Mouse (Mus musculus) v-Abl transformed pro-B cells (cell line): ENCODE results near the gene Irf4.

Source experiments
- in situ Hi-C, 2 experiments: fragments of 400-800 bp; cut with MboI; formaldehyde crosslinking; loops; one replicate each; pipeline ENCODE4 v1.15.1; 2025; ENCODE audit not compliant: unreplicated experiment in 2 of 2

Gene Irf4

DNA sequence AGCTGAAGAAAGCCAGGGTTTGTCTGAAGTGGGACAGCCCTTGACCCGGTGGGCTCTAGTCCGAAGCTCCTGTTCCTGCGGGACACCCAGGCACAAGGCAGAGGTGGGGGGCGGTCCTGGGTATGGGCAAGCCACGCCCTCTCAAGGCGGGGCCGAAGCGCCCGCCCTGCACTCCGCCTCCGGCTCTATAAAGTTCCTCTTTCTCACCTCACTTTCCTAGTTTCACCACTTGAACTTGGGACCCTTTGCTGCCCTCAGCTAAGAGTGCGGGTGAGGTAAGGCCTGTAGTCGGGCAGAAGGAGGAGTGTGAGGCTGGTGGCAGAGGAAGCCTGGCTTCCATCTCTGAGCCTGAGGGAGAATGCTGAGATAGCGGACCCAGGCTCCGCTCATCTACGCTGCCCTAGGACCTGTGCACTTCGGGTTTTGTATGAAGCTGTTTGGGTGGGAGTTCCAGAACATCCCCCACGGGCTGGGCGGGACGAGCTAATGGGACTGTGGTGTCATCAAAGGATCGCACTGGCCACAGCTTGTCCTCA lies at the start of gene Irf4:
TSS of gene Irf4 (plus strand) at position 206 of the 536 bp plus-strand sequence.
- in situ Hi-C loops = no loop called here

DNA sequence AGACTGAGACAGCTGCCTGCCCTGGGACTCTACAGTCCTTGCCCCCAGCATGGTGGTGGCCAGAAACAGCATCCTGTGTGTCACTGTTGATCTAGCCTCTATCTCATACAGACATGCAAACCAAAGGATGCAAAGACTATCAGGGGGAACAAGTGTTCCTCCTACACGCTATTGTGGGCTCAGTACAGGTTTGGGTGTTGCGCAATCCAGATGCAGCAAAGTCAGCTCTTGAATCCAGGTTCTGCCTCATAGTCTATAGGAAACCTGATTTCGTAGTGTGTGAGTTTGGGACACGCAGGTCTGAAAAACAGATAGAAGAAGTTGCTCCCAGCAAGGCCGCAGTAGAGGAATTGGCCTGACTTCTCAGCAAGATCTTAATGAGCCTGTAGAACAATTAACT lies 46.3 kb upstream of the Irf4 start:
- in situ Hi-C loops = no loop called here

DNA sequence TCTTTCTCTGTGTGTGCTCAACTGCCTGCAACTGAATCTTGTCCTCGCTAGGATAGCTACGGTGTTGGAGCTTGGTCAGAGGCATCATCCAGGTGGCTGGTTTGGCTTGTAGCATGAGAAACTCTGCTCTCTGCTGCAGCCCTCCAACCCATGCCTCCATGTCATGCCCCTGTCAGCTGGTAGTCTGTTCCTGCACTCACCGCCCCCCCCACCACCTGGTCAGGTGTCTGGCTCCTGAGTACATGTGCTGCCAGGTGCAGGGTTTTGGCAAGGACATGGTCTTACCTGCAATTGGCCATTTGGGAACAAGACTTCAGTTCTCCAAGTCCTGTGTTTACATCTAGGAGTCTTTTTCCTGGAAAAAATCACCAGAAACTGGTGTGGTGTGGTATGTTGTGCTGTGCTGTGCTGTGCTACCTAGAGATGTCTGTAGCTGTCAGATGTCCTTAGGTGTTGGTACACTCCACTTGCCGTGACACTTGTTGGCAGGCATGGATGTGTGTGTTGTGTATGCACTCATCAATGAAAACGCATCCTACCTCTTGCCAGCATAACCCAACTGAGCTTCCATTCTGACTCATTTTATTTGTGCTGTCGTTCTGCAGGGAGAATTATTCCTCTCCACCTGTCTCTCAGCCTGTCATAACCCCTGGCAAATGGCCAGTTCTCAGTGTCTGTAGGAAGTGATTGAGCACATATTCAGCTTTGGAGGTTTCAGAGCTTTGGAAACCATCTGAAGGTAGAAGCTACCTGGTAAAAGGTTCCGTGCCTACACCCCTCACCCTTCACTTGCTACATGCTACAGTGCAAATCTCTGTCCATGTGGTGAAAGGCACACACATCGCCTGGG lies 44.6 kb upstream of the Irf4 start:
- in situ Hi-C loops = no loop called here

DNA sequence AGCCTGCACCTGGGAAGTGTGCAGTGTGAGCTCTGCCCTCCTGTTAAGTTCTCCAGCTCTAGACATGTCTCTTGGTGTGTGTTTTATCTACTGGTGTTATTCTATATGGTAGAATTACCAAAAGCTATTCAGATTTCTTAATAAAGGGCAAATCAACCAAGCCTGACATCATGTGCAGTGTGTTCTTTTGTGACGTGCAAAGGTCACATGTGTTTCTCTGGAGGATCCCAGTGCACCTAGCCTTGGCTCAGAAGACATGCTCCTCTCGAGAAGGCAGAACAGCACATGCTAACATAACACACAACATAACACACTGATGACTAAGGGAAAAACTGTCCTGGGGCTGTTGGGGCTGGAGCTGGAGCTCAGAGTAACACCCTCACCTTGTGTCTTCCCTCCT lies 38.0 kb upstream of the Irf4 start:
- in situ Hi-C loops = no loop called here

DNA sequence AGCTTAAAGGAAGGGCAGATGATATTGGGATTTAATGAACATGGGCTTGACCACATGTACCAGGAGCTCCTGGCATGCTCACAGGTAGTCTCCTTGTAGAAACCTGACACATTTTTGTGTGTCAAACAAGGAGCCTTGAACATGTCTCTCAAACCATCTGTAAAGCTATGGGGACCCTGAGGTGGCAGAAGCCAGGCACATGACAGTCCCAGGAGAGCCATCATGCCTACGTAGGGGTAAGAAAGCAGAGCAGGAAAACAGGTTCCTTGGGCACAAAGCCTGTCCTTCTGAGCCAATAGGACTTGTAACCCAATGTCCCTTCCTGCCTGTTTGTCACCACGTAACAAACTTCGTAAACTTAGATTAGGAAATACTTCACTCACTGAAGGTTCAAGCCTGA lies 37.3 kb upstream of the Irf4 start:
- in situ Hi-C loops = no loop called here

DNA sequence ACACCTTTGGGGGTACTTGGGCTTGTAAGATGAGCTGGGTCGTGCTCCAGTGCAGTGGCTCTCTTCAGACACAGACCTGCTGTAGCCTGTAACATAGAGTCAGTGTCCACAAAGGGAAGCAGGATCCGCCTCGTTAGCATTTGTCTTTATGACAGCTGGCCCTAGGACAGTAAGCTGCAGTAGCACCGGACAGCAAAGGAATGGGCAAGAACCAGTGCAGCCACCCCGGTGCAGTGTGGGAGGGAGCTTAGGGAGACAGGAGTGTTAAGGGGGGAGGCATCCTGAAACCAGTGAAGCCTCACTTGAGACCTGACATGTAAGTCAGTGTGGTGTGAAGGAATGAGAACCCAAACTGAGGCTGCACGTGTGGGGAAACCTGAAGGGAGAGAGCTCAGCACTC lies 36.7 kb upstream of the Irf4 start:
- in situ Hi-C loops = no loop called here

DNA sequence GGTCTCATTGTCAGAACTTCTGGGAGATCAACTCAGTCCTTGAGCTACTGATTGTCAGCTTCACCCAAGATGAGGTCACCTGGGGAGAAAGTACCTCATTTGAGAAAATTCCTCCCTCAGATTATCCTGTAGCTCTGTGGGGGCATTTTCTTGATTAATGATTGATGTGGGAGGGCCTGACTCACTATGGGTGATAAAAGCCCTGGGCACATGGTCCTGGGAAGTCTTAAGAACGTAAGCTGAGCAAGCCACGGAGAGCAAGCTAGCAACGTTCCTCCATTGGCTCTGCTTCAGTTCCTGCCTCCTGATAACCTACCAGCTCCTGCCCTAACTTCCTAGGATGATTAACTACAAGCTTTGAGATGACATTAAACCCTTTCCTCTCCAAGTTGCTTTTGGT lies 35.4 kb upstream of the Irf4 start:
- in situ Hi-C loops = no loop called here

DNA sequence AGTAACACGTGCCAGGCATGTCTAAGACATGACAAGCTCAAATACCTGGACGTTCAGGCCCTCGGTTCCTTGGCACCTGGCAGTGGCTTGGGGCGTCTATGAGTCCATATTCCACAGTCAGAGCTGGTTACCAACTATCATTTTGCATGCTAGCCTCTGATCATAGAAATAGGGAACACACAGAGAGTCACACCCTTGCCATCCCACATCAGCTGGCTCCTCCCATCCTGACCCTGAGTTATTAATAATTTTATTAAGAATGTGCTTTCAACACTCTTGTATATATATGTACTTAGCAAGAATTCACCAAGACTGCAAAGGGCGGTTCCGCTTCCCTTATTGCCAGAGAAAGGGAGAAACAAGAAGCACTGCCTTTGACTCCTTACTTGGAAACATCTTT lies 34.5 kb upstream of the Irf4 start:
- in situ Hi-C loops = no loop called here

DNA sequence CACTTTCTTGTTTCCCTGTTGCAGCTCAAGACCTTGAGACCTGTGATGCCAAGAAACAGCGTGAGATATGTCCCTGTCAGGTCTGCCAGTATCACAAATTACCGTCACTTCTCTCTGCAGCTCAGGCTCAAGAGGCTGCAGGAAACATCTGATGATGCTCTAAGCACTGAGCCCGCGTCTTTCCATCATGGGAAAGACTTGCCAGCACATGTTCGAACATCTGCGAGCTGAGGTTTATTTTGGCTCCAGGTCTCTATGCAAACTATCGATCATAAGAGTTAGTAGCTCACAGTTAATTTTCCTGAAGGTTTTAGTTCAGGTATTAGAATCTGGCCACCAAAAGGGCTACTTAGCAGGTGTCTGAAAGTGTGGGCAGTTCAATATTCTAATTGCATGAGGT lies 34.0 kb upstream of the Irf4 start:
- in situ Hi-C loops = no loop called here

DNA sequence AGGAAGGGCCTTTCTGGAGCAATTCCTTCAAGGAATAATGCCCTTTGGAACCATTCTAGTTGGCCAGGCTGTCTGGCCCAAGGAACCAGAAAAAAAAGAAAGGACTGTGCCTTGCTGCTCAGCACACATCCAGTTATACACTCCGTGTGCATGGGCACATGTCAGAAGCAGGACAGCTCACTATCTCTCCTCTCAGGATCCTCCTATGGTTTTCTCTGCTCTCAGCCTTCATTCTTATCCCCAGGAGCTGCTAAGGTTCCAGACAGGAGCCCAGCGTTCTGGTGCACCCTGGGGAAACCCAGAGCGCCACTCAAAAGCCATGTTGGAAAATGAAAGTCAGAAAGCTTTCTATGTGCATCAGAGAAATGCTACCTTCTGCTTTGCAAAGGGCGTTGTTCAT lies 33.5 kb upstream of the Irf4 start:
- in situ Hi-C loops = no loop called here

DNA sequence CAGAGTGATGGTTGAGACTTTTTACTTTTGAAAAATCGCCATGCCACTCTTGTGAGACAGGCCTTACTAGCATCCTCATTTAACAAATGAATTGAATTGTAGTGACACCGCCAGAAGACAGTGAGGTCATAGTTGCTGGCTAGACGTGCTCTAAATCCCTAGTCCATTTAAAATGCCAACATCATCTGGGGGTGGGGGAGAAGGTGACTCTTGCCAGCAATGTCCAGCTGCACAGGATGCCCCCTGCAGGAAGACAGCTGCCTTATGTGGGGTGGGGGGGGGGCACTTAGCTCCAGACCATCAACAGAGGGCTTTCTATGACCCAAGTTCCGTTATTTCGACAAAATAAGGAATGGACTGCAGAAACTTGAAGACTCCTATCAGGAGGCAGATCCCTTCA lies 32.4 kb upstream of the Irf4 start:
- in situ Hi-C loops = no loop called here

DNA sequence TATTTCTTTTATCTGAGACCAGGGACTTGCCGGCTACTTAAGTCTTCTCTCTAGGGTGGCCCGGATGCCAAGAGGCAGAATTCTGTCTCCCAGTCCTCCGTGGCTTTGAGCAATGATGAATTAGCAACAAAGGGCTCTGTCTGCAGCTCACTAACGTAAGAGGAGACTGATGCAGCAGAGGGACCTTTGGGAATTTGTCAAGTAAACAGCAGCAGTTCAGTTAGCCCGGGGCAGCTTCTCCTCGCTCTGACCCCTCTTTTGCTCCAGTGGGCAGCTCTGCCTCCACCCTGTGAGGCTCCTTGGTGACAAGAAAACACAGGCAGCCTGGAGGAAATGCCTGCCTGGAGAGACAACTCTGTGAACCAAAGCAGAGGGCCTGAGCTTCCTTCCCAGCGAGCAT lies 26.4 kb upstream of the Irf4 start:
- in situ Hi-C loops = no loop called here

DNA sequence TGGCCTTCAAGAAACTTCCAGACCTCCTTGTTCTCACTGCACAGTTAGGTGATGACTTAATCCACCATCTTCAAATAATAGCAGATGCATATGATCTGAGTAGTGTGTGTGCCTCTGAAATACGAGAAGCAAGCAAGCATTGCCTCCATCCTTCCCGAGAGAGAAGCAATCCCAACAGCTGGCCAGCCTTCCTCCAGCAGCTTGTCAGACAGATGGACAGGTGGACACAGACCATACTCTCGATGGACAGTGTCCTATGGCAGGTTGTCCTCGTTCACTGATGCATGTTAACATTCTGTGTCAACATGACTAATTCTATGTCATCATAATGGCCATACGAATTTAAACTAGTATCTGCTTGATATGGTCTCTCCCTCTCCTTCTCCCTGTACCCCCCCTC lies 25.8 kb upstream of the Irf4 start:
- in situ Hi-C loops = no loop called here

DNA sequence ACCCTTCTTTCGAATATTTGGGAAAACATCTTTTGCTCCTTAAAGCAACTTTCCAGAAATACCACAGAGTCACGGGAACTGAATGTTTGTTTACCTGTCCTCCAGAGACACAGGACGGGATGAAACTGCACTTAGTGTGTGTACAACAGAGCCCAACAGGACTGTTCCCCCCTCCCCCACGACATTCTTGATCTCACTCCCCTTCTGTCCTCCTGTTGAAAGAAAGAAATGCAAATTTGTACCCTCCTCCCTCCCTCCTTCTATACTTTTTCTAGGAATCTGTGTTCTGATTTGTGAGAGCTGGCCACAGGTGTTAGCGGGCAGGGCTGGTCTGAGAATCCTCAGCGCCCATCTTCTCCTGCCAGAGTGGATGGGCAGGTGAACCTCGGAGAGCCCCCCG lies 25.2 kb upstream of the Irf4 start:
- in situ Hi-C loops = no loop called here

DNA sequence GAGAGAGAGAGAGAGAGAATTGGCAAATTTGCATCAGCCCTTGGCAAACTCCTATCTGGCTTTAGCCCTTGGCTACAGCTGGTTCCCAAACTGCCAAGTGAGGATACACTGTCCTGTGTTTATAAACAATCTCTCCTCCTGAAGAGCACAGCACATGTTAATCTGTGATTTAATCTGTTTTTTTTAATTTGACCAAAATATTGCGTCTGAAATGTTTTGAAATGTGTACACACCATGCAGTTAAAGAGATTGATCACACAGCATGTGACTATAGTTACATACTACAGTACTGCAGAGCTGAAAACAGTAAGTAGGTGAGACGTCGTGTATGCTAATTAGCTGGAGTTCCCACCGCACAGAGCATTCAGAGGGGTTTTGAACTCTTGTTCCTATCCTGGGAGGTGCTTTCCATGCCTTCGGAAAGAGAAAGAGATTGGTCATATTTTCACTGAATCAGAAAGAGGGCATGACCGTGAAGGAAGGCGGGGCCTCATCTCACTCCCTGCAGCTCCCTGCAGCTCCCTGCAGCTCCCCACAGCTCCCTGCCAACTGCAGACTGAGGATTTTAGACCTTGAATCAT lies 24.2 kb upstream of the Irf4 start:
- in situ Hi-C loops = no loop called here

DNA sequence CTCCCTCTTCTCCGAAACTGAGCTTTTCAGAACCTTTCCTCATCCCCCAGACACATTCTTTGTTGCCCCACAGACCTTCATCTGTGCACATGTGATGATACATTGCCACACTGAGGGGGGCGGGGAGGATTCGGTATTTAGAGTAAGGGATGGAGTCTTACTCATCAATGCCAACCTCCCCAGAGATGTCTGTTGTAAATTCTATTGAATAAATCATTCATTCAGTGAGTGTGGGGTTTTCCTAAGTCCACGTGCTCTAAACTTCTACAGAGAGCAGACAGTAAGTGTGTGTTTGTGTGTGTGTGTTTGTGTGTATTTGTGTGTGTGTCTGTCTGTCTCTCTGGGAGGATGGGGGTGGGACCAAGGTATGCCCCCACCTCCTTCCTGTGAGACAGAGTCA lies 22.1 kb upstream of the Irf4 start:
- in situ Hi-C loops = no loop called here

DNA sequence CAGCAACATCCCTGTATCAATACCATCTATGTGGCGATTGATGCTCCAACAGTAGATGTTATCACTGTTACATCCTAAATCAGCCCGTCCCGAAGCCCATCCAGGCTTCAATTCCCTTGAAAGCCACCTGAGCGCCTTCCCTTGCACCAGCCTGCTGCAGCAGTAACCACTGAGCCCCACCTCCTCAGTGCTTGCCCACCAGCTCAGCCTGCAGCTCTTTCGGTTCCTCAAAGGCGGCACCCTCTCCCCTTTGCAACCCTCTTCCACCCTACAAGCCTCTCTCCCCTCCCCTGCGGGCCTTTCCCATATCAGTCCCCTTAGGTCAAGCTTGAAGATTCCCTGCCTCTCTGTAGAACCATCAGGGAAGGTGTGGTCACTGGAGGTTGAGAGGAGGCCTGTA lies 20.9 kb upstream of the Irf4 start:
- in situ Hi-C loops = no loop called here

DNA sequence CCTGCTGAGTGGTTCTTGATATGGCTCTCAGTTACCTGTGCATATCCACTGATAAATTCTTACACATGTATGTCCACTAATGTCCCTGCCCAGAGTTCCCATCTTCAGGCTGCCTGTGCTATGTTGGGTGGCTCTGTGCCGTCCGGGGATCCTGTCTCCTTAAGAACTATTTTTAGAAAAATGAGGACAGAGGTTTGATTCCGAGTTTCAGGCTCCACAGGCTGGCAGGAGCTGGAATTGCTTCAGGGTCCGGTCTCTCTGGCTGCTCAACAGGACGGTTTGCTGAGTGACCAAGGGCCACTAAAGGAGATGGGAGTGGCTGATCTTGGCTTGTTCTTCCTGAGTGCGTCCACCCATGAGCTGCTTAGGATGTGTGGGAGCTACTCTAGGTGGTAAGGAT lies 19.8 kb upstream of the Irf4 start:
- in situ Hi-C loops = no loop called here

DNA sequence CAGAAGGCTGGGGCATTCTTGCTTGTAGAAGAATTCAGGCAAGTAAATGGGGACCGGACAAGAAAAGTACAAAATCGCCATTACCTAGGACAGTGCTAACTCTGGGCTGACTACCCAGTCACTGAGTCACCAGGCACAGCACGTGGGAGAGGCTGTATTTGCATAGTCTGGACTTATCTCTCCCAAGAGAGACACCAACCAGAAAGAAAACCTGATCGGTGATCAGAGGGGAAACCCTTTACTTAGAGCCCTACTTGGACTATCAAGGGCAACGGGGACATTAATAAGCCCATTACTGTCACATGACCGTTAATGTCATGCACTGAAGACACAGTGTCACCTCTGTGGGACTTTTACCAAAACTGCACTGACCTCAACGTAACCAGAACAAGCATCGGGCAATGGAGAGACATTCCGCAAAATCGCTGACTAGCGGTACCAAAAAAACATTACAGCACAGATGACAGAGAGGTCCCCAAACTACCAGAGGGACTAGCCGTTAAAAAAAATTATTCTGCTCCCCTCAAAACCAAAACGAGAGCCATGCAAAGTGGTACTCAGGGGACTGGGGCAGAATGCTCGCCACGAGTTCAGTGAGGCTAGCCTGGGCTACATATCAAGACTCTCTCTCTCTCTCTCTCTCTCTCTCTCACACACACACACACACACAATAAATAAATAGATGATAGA lies 18.8 kb upstream of the Irf4 start:
- in situ Hi-C loops = no loop called here

DNA sequence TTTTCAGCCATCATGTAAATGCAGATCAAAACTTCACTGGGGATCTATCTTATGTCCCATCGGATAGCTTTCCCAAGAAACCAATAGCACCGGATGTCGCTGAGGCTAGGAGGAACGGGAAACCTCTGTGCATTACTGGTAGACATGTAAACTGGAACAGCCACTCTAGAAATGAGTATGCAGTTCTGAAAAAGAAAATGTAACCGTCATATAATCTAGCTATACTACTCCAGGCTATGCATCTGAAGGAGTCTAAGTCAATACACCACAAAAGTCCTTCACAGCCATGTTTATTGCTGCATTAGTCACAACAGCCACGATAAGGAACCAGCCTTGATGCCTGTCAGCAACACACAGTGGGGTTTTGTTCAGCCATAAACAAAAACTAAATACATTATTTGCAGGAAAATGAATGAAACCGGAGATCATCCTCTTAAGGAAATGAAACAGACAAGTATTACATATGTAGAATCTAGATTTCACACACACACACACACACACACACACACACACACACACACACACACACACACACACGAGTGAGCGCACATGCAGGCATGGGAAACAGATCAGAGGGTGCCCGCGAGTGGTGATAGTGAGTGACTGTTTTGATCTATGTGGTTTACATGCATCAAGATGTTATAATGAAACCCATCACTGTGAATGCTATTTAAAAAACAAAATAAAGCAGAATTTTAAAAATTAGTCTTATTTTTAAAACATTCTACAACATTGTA lies 16.1 kb upstream of the Irf4 start:
- in situ Hi-C loops = no loop called here

DNA sequence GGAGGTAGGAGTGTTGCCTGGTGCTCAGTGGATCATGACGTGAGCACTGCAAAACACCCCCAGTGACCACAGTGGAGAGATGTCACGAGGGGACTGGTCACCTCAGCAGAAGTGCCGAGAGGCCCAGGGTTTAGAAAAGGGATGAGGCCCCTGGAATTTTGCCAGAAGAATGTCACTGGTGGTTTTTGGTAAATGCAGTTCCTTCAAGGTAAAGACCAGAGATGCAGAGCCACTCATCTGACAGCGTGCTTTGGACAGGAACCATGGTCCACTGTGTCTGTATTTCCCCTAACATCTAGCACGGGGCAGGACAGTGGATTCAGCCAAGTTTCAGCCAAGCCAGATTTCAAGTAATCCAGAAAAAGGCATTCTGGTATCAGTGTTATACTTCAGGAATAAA lies 12.3 kb upstream of the Irf4 start:
- in situ Hi-C loops = no loop called here
